Mouse (Mus musculus) adrenal gland (tissue): ENCODE measurements around the gene Pdia5.

ENCODE experiments used
- intact Hi-C: fragments of 180-260 bp; cut with DNase I; formaldehyde crosslinking; loops from one replicate; pipeline ENCODE4 v1.15.1; 2025

The Pdia5 gene

GRCm38 (mm10) chr16:35484526-35485233 is 6.0 kb downstream of the Pdia5 start:
- intact Hi-C loops: no loop called here

GRCm38 (mm10) chr16:35484105-35484504 is 6.6 kb downstream of the Pdia5 start:
- intact Hi-C loops: no loop called here

GRCm38 (mm10) chr16:35479301-35479700 is 11.4 kb downstream of the Pdia5 start:
- intact Hi-C loops: no loop called here

GRCm38 (mm10) chr16:35477273-35477672 is 13.4 kb downstream of the Pdia5 start:
- intact Hi-C loops: no loop called here

DNA sequence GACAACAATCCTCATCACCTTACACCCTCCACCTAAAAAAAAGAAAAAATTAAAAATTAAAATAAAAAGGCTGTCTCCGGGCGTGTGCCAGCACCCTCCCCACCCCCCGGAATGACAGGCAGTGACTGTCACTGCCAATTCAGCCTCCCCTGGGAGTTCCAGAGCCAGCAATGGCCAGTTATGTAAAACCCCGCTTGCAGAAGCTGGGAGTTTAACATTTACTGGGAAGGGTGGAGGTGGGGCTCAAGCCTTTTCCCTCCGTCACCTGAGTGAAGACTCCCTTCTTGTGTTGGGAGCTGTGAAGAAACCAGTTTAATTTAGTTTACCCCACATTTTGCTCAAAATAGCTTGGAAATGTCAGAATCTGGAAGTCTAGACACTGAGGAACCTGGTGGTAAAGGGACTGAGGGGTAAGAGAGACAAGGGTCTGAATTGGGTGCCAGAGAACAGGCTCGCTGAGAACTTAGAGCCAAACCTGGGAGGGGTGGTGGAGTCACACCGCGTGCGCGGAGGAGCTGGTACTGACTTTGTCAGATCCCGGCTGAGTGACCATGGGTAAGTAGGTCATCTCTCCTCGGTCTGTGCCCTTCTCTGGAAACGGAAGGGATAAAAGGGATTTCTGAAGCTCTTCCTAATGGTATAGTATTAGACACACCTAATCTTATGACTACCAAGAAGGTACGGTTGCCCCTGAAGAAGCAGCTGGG is 18.0 kb downstream of the Pdia5 start:
- intact Hi-C loops: no loop called here

- intact Hi-C loops: no loop called here
Observed at GRCm38 (mm10) chr16:35471841-35472568, 18.7 kb downstream of the Pdia5 start.

DNA sequence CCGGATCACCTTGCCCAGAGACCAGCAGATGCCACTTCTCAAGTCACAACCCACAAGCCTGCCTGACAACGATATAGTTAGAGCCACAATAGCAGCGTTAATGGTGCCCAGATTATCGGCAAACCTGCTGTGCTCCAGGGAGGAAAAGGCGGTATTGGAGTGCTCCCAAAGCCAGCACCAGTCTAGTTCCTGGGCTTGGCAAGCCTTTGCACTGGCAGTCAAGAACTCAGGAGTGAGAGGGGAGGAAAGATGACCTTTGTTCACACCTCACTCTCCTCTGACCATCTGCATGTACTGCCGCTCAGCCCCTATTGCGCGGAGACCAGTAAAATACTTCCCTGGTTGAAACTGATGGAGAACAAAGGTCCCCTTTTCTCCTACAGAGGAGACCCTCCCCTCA is 19.7 kb downstream of the Pdia5 start:
- intact Hi-C loops: no loop called here

GRCm38 (mm10) chr16:35470096-35470495 is 20.6 kb downstream of the Pdia5 start:
- intact Hi-C loops: no loop called here

GRCm38 (mm10) chr16:35469016-35469415 is 21.7 kb downstream of the Pdia5 start:
- intact Hi-C loops: no loop called here

GRCm38 (mm10) chr16:35467044-35467443 is 23.6 kb downstream of the Pdia5 start:
- intact Hi-C loops: no loop called here

- intact Hi-C loops: no loop called here
Observed at GRCm38 (mm10) chr16:35465808-35466351, 24.8 kb downstream of the Pdia5 start.

DNA sequence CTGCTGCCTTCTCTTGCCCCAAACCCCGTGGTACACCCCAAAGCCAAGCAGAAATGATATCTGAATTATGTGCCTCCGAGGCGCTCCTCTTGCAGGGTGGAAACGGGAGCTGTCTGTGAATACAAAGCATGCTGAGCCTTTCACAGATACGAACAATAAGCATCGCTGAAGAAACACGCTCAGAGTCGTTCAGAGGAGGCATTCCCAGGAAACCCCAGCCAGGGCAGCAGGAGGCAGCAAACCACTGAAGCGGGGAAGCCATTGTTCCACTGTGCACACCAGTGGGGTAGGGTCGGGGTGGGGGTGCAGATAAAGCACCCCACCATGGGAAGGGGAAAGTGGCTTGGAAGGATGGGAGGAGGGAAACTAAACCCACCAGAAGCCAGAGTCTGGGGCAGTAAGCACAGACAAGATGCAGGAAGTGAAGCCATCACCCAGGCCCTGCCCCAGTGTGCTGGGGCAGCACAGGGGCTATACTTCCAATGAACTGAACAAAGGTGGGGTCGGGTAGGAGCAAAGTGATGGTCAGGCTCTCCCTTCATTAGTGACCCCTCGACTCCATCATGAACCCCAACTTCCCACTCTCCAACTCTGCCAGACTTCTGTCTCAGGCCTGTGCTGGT is 25.9 kb downstream of the Pdia5 start:
- intact Hi-C loops: no loop called here

- intact Hi-C loops: no loop called here
Observed at GRCm38 (mm10) chr16:35463708-35464107, 27.0 kb downstream of the Pdia5 start.

GRCm38 (mm10) chr16:35462955-35463354 is 27.7 kb downstream of the Pdia5 start:
- intact Hi-C loops: no loop called here

DNA sequence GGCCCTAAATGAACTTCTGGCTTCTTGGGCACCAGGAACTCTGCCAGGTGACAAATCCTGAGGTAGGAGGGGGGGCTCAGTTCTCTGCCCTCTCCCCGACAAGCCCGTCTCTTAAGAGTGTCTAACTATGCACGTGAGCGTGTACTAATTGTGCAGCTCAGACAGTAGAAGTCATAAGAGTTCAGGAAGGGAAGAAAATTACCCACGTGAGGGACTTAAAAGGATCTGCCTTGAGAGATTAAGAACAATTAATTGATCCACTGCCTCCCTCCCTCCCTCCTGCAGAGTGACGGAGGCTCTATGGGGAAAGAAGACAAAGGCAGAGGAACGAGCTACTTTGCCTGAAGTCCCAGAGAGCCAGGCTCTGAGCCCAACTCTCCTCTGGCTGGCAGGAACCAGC is 31.1 kb downstream of the Pdia5 start:
- intact Hi-C loops: no loop called here

DNA sequence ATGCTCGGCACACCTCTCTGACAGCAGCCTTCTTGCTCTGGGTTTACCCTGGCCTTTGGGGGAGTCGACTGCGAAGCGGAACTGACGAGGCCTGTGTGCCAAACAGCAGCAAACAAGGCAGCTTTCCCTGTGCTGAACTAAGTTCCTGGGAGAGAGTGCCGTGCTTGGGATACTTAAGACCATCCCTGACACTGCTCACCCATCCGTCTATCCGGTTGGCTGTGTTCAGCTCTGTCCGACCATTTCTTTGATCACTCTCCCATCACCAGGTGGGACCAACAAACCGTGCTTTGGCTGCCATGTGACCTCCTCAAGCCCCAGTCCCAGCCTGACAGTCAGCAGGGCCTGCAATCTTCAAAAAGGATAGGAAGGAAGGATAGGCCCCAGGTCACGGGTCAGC is 32.4 kb downstream of the Pdia5 start:
- intact Hi-C loops: no loop called here

- intact Hi-C loops: no loop called here
Observed at GRCm38 (mm10) chr16:35457488-35457887, 33.2 kb downstream of the Pdia5 start.

DNA sequence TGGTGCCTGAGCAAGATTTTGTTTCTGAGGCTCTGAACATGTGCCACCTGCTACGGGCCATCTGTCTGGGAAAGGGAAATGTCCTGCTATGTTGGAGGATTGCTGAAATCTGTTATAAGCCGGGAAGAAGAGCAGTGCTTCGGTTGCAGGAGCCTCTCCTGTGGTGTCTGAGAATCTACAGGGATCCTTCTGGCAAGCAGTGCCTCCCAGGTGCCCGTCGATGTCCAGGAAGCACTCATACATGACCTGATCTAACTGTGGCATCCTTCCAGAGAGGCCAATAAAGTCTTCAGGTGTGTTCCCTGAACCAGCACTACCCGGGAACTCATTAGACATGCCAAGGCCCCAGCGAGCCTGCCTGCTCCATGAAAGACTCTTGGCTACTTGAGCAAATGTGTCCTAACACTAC is 33.7 kb downstream of the Pdia5 start:
- intact Hi-C loops: no loop called here

GRCm38 (mm10) chr16:35456305-35456704 is 34.4 kb downstream of the Pdia5 start:
- intact Hi-C loops: no loop called here

DNA sequence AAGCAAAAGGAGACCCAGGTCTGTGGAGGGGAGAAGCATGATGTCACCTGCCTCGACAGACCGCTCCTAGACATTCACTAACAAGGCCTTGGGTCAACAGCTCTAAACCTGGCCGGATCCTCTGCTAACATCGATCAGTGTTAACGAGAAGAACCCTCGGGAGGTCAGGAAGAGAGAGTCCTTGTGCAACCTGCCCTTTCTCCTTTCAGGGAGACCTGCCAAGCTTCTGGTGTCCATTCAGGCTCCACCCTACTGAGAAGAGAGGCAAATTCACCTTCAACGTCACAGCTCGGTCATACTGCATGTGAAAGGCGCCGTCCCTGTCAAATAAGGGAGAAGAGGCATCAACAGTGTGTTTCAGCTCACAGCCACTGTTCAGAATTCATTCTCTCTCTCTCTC is 34.9 kb downstream of the Pdia5 start:
- intact Hi-C loops: no loop called here

DNA sequence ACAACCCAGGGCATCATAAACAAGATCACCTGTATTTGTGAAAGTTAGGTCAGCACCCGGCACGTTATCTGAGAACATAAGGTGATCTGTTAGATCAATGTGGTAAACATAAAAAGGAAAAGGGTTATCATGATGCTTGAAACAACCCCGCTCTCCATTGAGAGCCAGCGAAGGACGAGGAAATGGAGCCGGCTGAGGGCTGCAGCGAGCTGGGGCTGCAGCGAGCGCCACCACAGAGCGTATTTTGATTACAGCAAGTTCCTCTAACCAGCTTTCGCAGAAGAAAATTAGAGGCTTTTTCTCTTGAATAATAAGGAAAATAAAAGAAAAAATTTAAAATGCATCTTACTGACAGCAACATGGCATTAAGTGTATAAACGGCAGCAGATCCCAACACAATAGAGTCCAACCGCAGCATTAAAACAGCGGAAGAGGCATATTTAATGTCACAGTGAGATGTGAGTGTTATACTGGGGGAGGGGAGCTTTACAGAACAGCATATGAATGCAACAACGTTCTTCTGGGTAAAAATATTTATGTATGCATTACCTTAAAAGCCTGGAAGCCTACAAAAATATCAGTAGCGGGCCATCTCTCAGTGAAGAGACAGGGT is 40.5 kb downstream of the Pdia5 start:
- intact Hi-C loops: no loop called here
